Mouse (Mus musculus) erythroblast, embryonic 14.5 days (primary cell): ENCODE measurements around the gene Shpk.

Experiments
- GATA1 ChIP-seq: IDR thresholded peaks from 2 replicates; pipeline ENCODE4 v1.6.1; 2012; ENCODE audit warnings: low read length, inconsistent platforms, mixed read lengths
- TAL1 ChIP-seq: IDR thresholded peaks from 3 replicates; pipeline ENCODE4 v1.6.1; 2012; ENCODE audit warnings: low read length, inconsistent platforms, mixed read lengths

GRCm38 (mm10) chr11:73168071-73168470 lies 31.2 kb upstream of the Shpk start:
- no peak for TF ChIP-seq GATA1
- no peak for TF ChIP-seq TAL1
